Mouse (Mus musculus): ENCODE results near the gene Wdr41. TPM values are rescaled to one million over a fixed set of nuclear protein-coding genes. Genes with fewer than 3 reads are reported as not detected.

The Wdr41 gene
- total RNA-seq, 2 experiments from 2014 or later: 22.1 to 23.6 TPM

GRCm38 (mm10) chr13:95034094-95034493, 58.0 kb downstream of the Wdr41 start:
- peak in 1 of 2 experiments; percentile 8 for DNase-seq (ENCODE audit: low spot score in 2 of 2)

- DNase-seq (ENCODE audit: low spot score in 2 of 2): no peak
Observed at GRCm38 (mm10) chr13:95034715-95035114, 58.6 kb downstream of the Wdr41 start.

GRCm38 (mm10) chr13:95038200-95038599, 62.1 kb downstream of the Wdr41 start:
- DNase-seq (ENCODE audit: low spot score in 2 of 2): no peak

GRCm38 (mm10) chr13:95040140-95040738, 64.1 kb downstream of the Wdr41 start:
- no peak for DNase-seq (ENCODE audit: low spot score in 2 of 2)

GRCm38 (mm10) chr13:95044108-95044507, 68.0 kb downstream of the Wdr41 start:
- DNase-seq (ENCODE audit: low spot score in 2 of 2): no peak

- no peak for DNase-seq (ENCODE audit: low spot score in 2 of 2)
Observed at GRCm38 (mm10) chr13:95050398-95050797, 74.3 kb downstream of the Wdr41 start.

- no peak for DNase-seq (ENCODE audit: low spot score in 2 of 2)
Observed at GRCm38 (mm10) chr13:95052421-95052820, 76.3 kb downstream of the Wdr41 start.

- no peak for DNase-seq (ENCODE audit: low spot score in 2 of 2)
Observed at GRCm38 (mm10) chr13:95055742-95056388, 79.7 kb downstream of the Wdr41 start.

- DNase-seq (ENCODE audit: low spot score in 2 of 2): no peak
Observed at GRCm38 (mm10) chr13:95056501-95057280, 80.5 kb downstream of the Wdr41 start.

- DNase-seq (ENCODE audit: low spot score in 2 of 2): no peak
Observed at GRCm38 (mm10) chr13:95058885-95059284, 82.7 kb downstream of the Wdr41 start.

- no peak for DNase-seq (ENCODE audit: low spot score in 2 of 2)
Observed at GRCm38 (mm10) chr13:95063390-95064017, 87.4 kb downstream of the Wdr41 start.

GRCm38 (mm10) chr13:95067854-95068253, 91.7 kb downstream of the Wdr41 start:
- no peak for DNase-seq (ENCODE audit: low spot score in 2 of 2)

GRCm38 (mm10) chr13:95070268-95070667, 94.1 kb downstream of the Wdr41 start:
- no peak for DNase-seq (ENCODE audit: low spot score in 2 of 2)

Other genes with a start within 250 kb of the Wdr41 start
- 100 to 1,000 TPM; 233 to 240 TPM for gene Tbca, start 187.4 kb upstream of the Wdr41 start, total RNA-seq (2021)
- gene Otp, start 100.7 kb upstream of the Wdr41 start, total RNA-seq (2021): not detected

Measured in adrenal gland, postnatal 4 days (tissue).